Mouse (Mus musculus) megakaryocyte progenitor cell, adult 5-6 weeks (primary cell): ENCODE measurements around the gene Tert. TPM values are rescaled to one million over a fixed set of nuclear protein-coding genes. Genes with fewer than 3 reads are reported as not detected.

Source experiments
- ATAC-seq: replicated peaks from 2 replicates; pipeline ENCODE4 v1.8.0; 2016; ENCODE audit warnings: mild to moderate bottlenecking, moderate TSS enrichment, inconsistent platforms; ENCODE audit not compliant: poor library complexity
- total RNA-seq, 2 experiments: library from RNA; stranded (forward) in 1 of 2; stranded (reverse) in 1 of 2; fragments of 157-497, 149-512 nt in 1 of 2; fragments of 200-1000 nt in 1 of 2; gene quantifications; 2 replicates each; pipeline versions ENCODE4 v1.2.3 to v1.2.4; 2015 to 2017

Gene Tert
- total RNA-seq, 2 experiments from 2014 or later, result 0.21 to 1.6 TPM

- no peak for ATAC-seq
These were observed 33.5 kb downstream of the Tert start for GRCm38 (mm10) chr13:73660163-73660695.

DNA sequence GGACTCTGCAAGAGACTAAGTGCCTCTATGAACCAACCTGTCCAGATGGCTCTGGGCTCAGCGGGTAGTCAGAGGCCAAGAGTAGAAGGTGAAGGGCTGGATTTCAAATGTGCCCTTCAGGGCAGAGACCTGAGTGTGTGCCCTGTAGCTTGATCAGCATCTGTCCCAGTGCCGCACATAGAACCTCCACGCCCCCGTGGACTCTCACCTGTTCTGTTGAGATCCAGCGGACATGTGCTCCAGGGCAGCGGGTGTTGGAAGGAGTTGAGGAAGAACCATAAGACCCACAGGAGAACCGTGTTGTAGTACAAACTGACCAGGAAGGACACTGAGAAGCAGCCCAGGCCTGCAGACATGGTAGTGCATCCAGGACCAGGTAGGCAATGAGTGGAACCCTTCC, 48.5 kb downstream of the Tert start:
- no peak for ATAC-seq

- ATAC-seq, result no peak
These were observed 51.1 kb downstream of the Tert start, which contains the start of gene Slc6a18 for GRCm38 (mm10) chr13:73677853-73678252. TSS of gene Slc6a18 (minus strand) at chr13:73678023.

DNA sequence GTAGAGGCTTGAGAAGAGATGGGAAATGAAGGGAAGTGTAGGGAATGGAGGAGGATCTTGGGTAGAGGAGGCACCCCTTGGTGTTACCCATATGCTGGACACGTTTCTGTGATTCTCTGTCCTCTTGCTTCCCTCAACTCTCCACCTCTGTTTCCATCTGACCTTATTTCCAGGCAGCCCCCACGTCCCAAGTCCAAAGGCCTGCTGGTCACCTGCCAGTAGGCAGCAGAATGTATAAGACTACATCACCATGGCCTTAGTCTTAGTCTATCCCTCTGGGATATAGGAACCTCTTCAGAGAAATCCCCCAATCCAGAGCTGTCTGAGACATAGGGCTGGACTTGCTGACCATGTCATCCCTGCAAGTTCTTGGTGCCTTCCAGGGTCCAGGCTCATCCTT, 52.6 kb downstream of the Tert start:
- no peak for ATAC-seq

- ATAC-seq, result no peak
These were observed 53.7 kb downstream of the Tert start for GRCm38 (mm10) chr13:73680394-73680793.

- no peak for ATAC-seq
These were observed 55.5 kb downstream of the Tert start for GRCm38 (mm10) chr13:73682226-73682625.

- ATAC-seq, result peak; percentile 93
These were observed 57.0 kb downstream of the Tert start for GRCm38 (mm10) chr13:73683682-73684081.

DNA sequence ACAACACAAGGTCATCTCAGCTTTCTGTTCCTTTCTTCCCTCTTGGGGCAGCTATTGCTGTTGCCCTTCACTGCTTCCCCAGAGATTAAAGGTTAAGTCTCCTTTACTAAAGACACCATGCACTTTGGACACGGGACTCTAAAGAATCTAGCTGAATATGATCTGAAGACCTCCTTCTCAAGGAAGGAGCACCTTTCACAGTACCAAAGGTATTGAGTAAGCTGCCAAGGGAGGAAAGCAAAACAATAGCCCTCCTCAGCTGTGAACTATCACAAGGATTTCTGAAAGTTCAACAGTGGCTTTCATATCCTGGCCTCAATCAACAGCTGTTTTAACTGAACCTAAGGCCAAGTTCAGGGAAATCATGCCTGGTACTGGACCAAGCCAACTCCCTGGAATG, 57.7 kb downstream of the Tert start:
- ATAC-seq, result no peak

DNA sequence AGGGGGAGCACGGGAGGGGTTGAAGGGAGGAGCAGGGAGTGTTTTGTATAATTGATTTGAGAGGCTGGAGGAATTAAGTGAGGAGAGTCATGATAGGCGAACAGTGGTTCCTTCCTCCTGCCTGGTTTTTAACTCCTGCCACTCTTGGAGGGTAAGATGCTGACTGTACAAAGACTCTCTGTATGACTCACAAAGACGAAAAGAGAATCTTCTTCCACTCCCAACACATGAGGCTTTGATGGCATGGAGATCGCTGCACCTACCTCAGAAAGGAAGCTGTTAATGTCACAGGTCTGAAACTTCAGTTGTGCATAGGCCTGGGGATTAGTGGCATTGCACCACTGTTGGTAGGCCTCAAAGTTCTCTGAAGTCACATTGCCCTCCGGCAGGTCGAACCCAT, 58.8 kb downstream of the Tert start:
- ATAC-seq, result no peak

GRCm38 (mm10) chr13:73687601-73688000, 60.9 kb downstream of the Tert start:
- ATAC-seq, result no peak

- no peak for ATAC-seq
These were observed 62.2 kb downstream of the Tert start for GRCm38 (mm10) chr13:73688934-73689333.

GRCm38 (mm10) chr13:73692249-73692868, 65.6 kb downstream of the Tert start:
- peak; percentile 88 for ATAC-seq

DNA sequence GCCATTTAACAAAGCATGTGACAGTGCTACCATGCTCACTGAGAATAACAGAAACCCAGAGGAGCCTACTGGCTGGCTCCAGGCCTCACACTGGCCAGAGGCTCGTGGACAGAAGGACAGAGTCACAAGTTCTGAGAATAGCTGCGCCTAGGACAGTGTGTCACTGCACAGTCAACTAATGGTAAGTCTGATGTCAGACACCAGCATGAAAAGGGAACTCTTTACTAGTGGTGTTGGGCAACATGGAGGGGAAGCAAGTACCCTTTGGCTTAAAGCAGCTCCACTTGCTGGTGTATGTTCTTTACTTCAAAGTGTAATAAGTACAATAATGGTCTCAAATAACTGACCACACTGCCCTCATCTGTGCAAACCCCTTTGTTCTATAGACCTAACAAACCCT, 66.6 kb downstream of the Tert start:
- peak; percentile 48 for ATAC-seq

DNA sequence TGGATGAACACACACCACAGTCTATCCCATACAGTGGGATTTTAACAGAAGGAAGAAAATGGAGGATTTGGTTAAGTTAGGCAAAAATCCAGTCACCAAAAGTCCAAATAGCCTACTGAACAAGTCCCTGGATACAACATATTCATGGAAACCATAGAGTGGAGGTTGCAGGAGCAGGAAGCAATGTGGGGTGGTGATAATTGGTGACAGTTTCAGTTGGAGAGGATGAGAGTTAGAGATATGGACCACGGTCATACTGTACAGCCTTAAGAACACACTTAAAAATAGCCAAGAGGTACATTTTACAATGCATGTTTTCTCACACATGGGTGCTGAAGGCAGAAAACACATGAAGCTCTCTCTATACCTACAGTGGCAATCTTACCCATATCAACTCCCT, 68.3 kb downstream of the Tert start:
- ATAC-seq, result peak; percentile 35; the same call in 1 of the 2 replicates

DNA sequence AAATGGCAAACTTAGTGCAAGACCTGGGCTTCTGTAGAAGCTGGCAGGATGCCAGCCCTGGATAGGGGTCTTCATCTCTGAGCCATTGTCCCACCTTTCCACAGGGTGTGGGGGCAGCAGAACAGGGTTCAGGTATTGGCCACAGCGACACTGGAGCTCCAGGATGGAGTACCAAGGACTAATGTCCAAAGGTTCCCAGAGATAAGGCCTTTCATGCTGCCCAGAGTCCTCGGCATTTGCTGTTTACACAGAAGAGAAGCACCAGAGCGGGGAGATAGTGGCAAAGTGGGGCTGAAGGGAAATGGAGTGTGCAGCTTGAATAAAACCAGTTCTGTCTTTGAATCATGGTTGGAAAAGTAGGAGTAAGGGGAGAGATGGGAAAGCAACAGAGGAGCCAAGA, 69.8 kb downstream of the Tert start:
- ATAC-seq, result no peak

Other genes with a start within 250 kb of the Tert start
- 12.7 and 13.5 TPM in 2 replicates for gene Lpcat1, start 159.7 kb upstream of the Tert start, total RNA-seq (2015)
- 21.6 and 26.5 TPM in 2 replicates for gene Lpcat1, start 159.7 kb upstream of the Tert start, total RNA-seq (2017)
- not detected in 2 replicates for gene Slc6a3, start 90.2 kb upstream of the Tert start, total RNA-seq (2015)
- not detected in 2 replicates for gene Slc6a3, start 90.2 kb upstream of the Tert start, total RNA-seq (2017)
- gene Clptm1l, start 22.9 kb upstream of the Tert start, total RNA-seq (2015), result 222 and 226 TPM in 2 replicates
- gene Clptm1l, start 22.9 kb upstream of the Tert start, total RNA-seq (2017), result 86.1 and 92.0 TPM in 2 replicates
- not detected in 2 replicates for gene Slc6a18, start 51.1 kb downstream of the Tert start, total RNA-seq (2015)
- not detected in 2 replicates for gene Slc6a18, start 51.1 kb downstream of the Tert start, total RNA-seq (2017)
- not detected in 2 replicates for gene Slc6a19, start 78.0 kb downstream of the Tert start, total RNA-seq (2015)
- not detected in 2 replicates for gene Slc6a19, start 78.0 kb downstream of the Tert start, total RNA-seq (2017)
- 4.3 and 7.5 TPM in 2 replicates for gene Slc12a7, start 106.2 kb downstream of the Tert start, total RNA-seq (2015)
- gene Slc12a7, start 106.2 kb downstream of the Tert start, total RNA-seq (2017), result 3.4 and 3.6 TPM in 2 replicates
- not detected in 2 replicates for gene Nkd2, start 220.7 kb downstream of the Tert start, total RNA-seq (2015)
- gene Nkd2, start 220.7 kb downstream of the Tert start, total RNA-seq (2017), result not detected in 2 replicates